Mouse (Mus musculus) CH12F3 (cell line): ENCODE data around the gene Arid4a.
"Not testable (repeated sequence)": the region's sequence is repeated elsewhere in the genome, so short reads cannot be mapped to it uniquely, and the experiment has no call there.

Experiments used
- in situ Hi-C: fragments of 300-500 bp; cut with MboI; formaldehyde crosslinking; loops from 2 replicates; pipeline ENCODE4 v1.14.3; 2020; ENCODE audit warnings: low sequenced_read_pairs

Gene Arid4a

DNA sequence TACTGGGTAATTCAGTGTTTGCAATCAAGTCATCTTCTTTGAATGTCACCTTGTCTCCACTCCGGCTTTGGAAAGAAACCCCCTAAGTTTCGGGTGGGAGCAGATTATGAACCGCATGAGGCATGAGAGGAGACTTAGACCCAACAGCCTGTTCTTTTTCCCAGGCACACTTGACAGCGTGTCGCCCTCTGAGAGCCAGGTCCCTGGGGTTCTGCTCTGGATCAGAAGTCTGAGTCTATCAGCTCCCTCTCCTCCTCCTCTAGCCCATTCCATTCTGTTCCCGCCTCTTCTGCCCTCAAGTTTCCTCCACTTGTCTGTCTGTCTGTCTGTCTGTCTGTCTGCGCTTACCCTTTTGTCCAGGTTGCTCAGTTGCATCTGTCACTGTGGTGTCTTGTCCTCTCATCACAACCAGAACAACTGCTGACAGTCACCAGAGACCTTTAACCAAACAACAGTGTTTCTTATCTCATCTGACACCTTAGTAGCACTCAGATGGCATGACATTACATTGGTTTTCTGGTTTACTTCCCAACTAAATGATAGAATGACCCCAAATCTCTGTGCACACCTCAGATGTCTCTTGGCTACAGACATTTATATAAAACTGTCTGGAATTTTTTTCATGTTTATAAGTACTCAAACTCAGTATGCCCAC is 36.7 kb downstream of the Arid4a start:
- in situ Hi-C loops, result no loop called here

- in situ Hi-C loops, result no loop called here
Measured at GRCm38 (mm10) chr12:71053031-71053430, 37.2 kb downstream of the Arid4a start.

- in situ Hi-C loops, result no loop called here
Measured at GRCm38 (mm10) chr12:71053486-71053885, 37.7 kb downstream of the Arid4a start.

DNA sequence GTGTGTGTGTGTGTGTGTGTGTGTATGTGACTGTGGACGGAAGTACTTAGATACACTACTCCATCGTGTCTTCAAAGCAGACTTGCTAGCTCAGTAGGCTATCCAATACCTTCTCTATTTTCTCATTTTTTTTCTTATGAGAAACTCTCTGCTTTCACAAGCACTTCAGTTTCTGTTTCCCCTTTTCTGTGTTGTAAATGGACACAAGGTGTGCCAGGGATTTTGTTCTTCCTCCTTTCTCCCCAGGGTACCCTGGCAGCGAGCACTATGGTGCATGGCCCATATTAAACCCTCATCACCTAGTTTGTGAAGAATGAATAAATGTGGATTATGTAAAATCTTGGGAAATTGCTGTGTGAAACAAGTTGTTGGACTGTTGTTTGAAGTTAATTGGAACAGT is 39.7 kb downstream of the Arid4a start:
- in situ Hi-C loops, result no loop called here

GRCm38 (mm10) chr12:71059741-71060140 is 44.0 kb downstream of the Arid4a start:
- in situ Hi-C loops, result no loop called here

- in situ Hi-C loops, result no loop called here
Measured at GRCm38 (mm10) chr12:71069846-71070245, 54.1 kb downstream of the Arid4a start.

DNA sequence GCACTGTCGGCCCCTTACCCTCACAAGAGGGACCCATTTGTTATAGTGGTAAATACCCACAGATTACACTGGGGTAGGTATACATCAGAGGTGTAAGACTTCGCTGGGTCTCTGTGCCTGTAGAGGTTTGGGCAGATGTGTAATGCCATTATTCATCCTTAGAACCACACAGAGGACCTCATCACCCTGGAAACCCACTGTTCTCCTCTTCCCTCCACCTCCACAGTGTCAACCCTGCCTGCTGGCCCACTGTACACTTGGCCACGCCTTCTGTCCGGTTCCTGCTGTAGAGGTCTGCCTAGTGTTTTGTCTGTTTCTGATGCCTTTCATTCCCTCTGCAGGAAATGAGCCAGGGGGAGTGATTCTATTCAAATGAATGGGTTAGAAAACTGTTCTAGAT is 56.3 kb downstream of the Arid4a start:
- in situ Hi-C loops, result no loop called here

GRCm38 (mm10) chr12:71073113-71073730 is 57.4 kb downstream of the Arid4a start:
- in situ Hi-C loops, result no loop called here

GRCm38 (mm10) chr12:71086331-71086730 is 70.5 kb downstream of the Arid4a start:
- in situ Hi-C loops, result no loop called here

DNA sequence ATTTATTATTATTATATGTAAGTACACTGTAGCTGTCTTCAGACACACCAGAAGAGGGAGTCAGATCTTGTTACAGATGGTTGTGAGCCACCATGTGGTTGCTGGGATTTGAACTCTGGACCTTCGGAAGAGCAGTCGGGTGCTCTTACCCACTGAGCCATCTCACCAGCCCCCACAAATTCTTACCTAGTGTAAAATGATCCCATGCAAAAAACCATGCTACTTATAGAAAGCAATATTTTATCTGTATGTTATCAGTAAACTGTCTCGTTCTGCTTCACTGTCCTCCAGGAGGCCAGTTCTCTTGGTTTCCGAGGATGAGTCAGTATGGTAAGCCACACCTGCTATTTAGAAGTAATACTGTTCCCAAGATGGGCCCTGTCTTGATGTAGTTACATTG is 88.5 kb downstream of the Arid4a start:
- in situ Hi-C loops, result not testable (repeated sequence)

DNA sequence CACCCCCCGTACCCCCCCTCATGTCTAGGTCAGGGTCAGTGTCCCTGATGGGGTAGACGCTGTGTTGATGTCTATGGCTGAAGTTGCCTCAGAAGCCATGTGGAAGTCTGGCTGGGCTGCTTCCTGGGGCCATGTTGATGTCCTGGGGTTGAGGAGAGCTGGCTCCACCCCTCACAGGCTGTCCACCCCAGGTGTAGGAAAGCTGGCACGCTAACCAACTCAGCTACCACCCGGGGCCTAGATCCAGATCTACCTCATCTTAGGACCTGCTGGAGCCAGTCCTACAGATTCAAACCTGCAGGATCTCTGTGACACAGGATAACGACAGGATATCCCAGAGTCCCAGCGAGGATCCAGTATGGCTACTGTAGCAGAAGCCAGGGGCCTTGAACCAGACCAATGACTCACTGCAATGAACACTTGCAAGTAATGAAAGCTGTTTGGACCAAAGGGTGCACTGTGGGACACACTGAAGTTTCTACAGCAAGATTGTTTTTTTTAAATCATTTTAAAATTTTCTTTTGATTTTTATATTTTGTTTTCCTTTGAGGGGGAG is 91.5 kb downstream of the Arid4a start:
- in situ Hi-C loops, result no loop called here

GRCm38 (mm10) chr12:71111331-71111730 is 95.5 kb downstream of the Arid4a start, which contains the start of gene Tomm20l:
Tomm20l (plus strand) TSS chr12:71111428.
- in situ Hi-C loops, result no loop called here

DNA sequence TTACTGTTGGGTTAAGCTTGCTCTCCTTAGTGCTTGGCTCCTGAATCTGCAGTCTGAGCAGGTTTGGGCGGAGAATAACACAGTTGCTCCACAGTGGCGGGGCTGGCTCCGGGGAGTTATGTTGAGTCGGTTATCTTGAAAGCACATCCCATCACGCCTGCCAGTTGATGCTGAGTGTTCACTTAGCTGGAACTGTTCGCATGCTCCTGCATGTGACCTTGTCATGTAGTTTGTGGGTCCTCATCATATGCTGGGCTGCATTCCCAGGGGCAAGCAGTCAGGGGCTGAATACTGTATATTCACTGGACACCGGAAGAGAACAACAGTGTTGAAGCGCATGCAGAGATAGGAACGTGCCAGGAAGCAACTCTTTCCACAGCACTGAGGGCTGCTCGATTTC is 97.3 kb downstream of the Arid4a start:
- in situ Hi-C loops, result no loop called here

DNA sequence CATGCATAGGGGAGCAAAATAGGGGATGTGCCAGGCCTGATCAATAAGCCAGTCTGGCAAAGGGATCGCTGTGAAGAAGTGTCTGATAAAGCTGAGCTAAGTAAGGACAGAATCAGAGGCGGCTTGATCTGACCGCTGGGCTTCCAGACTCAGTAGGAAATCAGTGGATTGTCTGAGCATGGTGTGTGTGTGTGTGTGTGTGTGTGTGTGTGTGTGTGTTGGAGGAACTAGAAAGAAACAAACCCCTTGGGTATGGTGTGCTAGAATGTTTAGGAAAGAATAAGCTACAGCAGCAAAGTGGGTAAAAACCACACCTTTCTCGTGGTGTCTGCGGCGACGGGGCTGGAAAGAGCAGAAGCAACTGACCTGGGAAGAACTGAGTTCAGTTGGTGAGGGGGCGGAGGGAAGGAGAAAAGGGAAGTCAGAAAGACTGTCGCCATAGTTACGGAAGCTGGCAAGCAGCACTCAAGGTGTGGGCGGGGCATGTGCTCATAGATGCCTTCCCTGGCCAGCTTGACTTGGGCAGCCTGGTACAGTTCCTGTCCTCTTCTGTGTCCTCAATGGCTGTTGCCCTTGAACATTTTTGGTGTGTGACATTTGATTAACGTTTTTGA is 98.0 kb downstream of the Arid4a start:
- in situ Hi-C loops, result no loop called here

DNA sequence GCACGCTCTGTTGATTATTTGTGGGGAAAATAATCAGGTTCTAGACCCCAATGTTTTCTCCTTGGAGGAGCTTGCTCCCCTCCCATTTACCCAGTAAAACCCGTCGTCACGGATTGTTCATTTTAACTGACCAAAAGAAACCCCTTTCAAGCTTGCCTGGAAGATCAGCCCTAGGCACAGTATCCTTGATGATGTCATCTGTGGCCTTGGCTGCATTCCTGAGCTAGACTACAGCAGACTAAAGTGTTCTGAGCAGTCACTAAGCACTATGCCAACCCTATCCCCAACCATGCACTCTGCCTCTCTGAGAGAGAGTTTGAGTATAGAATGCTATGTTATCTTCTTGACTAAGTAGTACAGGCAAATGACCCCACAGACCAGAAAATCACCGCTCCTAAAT is 100.6 kb downstream of the Arid4a start:
- in situ Hi-C loops, result no loop called here

- in situ Hi-C loops, result no loop called here
Measured at GRCm38 (mm10) chr12:71122731-71123130, 106.9 kb downstream of the Arid4a start.

- in situ Hi-C loops, result no loop called here
Measured at GRCm38 (mm10) chr12:71123286-71123685, 107.5 kb downstream of the Arid4a start.

GRCm38 (mm10) chr12:71135581-71135980 is 119.8 kb downstream of the Arid4a start:
- in situ Hi-C loops, result no loop called here

- in situ Hi-C loops, result no loop called here
Measured at GRCm38 (mm10) chr12:71136130-71136973, 120.6 kb downstream of the Arid4a start, which contains the start of the genes Timm9 and 2700049A03Rik. Timm9 (minus strand) TSS chr12:71136684. 2700049A03Rik (plus strand) TSS chr12:71136848.

- in situ Hi-C loops, result no loop called here
Measured at GRCm38 (mm10) chr12:71136974-71137491, 121.2 kb downstream of the Arid4a start.

DNA sequence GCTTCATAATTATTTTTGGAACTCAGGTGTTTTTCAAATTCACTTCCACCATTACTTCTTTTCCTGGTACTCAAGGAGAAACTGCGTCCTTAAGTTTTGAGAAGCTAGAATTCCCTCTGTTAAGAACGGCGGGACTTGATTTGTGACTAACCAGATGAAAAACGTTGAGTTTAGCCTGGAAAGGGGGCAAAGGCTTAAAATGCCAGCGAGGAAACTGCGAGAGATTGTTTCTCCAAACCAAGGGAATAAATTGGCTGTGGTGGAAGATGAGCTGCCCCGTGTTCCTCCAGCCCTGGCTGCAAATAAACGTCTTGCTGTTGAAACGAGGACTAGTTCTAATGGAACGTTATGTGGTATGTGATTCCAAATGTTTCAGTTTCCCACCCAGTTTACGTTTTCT is 121.9 kb downstream of the Arid4a start:
- in situ Hi-C loops, result no loop called here
